Mouse (Mus musculus): ENCODE data around the gene Atraid.

The Atraid gene

DNA sequence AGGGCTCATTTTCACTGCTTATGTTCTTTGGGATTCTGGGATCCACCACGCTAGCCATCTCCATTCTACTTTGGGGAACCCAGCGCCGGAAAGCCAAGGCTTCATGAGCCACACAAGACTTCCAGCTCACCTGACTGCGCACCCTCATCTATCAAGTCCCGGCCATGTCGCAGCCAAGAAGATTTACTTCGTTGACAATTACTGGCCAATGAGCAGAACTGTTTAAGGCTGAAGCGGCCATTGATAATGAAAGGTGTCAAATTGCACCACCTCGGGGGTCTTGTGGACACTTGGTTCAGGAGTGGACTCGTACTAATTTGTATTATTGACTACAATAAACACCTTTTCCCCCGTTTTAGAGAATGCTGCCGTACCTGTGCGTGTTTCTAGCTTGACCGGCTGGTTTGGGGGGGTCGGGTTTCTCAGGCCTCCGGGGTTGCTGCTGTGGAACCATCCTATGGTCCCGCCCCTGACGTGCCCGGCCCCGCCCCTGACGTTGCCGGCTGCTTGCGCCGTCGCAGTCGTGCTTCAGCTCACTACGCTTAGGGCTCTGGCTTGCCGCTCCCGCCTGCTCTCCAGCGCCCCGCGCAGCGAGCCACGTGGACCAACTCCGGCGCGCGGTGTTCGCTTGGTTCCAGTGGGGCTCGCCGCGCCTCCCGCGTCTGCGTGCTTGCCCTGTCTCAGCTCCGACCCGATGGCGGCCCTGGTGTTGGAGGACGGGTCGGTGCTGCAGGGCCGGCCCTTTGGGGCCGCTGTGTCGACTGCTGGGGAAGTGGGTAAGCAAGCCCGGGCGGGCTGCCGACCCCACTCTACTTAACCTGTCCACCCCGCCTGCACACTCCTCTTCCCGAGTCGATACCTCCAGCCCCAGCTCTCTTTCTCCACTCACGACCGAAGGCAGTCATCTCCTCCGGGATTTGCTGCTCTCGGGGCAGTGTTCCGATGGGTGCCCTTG, 6.4 kb downstream of the Atraid start, which contains the start of gene Cad:
Gene Cad (plus strand): TSS at position 520 of the 955 bp plus-strand sequence.
- DNase-seq (ENCODE audit: low read depth, low spot score) = peak; percentile 65

DNA sequence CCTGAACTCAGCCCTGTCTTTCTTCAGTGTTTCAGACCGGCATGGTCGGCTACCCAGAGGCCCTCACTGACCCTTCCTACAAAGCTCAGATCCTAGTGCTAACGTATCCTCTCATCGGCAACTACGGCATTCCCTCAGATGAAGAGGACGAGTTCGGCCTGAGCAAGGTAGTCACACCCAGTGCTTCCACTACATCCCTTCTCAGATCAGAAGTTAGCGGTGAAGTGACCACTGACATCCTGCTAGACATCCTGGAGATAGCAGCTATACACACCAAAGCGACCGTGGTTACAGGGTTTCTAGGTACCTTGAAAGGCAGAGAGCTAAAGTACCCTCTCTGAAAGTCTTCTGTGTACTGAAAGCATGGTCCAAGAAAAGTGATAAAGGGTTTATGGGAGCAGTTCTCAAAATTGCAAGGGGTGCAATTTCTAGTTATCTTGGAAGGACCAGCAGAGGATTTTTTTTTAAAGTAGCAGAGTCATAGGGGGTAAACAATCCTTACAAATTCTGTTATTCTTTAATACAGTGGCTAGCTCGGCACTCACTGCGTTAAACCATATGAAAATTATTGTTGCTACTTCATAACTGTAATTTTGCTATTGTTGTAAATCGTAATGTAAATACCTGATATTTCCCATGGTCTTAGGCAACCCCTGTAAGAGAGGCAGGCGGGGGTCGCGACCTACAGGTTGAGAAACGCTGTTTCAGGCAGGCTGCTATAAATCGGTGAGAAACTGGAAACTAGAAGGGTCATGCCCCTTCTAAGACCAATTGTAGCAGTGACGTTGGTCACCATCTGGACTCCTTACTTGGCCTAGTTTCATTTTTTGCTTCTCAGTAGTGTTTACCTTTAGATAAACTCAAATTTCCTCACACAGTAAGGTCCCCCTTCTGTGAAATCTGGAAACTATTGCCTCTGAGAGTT, 7.4 kb downstream of the Atraid start:
- no peak for DNase-seq (ENCODE audit: low read depth, low spot score)

DNA sequence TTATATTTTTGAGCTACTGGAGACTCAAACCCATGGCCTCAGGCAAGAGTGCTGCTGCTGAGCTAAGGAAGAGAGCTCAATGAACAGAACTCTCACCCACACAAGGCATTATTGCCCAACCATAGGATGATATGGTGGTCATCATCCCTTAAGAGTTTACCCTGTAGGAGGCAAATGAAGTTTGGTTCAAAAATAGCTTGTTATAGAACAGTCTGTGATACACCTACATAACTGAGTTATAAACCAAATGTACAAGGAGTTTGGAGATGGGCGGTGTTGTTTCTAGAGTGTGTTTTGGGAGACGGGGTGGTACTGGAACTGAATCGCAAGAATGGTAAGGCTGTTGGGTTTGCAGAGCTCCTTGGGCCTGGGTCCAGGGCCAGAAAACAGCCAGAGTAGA, 21.7 kb downstream of the Atraid start:
- no peak for DNase-seq (ENCODE audit: low read depth, low spot score)

DNA sequence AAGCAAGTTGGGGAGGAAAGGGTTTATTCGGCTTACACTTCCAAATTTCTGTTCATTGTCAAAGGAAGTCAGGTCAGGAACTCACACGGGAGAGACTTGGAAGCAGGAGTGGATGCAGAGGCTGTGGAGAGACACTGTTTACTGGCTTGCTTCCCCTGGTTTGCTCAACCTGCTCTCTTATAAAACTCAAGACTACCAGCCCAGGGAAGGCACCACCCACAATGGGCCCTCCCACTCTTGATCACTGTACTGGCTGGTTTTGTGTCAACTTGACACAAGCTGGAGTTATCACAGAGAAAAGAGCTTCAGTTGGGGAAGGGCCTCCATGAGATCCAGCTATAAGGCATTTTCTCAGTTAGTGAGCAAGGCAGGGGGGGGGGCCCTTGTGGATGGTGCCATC, 22.9 kb downstream of the Atraid start:
- DNase-seq (ENCODE audit: low read depth, low spot score) = no peak

DNA sequence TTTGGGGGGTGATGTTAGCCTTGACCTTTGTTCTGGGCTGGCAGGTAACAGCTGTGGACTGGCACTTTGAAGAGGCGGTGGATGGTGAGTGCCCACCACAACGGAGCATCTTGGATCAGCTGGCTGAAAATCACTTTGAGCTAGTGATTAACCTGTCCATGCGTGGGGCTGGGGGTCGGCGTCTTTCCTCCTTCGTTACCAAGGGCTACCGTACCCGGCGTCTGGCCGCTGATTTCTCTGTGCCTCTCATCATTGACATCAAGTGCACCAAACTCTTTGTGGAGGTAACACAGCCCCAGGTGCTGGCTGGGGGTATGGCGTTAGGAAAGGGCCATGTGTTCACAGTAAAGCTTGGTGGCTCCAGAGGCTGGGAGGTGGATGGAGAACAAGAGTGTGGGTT, 23.7 kb downstream of the Atraid start:
- DNase-seq (ENCODE audit: low read depth, low spot score) = no peak

DNA sequence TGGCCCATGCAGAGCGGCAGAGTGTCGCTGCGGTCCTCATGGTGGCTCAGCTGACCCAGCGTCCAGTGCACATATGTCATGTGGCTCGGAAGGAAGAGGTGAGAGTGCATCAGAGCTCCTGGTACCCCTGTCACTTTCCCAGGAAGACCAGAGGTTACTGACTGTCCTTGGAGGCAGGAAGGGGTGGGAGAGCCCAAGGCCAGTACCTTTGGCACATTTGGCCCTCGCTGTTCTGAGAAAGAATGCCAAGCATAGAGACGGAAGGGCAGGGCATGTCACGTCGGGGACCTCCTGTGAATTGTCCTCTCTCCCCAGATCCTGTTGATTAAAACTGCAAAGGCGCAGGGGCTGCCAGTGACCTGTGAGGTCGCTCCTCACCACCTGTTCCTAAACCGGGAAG, 25.1 kb downstream of the Atraid start:
- no peak for DNase-seq (ENCODE audit: low read depth, low spot score)

DNA sequence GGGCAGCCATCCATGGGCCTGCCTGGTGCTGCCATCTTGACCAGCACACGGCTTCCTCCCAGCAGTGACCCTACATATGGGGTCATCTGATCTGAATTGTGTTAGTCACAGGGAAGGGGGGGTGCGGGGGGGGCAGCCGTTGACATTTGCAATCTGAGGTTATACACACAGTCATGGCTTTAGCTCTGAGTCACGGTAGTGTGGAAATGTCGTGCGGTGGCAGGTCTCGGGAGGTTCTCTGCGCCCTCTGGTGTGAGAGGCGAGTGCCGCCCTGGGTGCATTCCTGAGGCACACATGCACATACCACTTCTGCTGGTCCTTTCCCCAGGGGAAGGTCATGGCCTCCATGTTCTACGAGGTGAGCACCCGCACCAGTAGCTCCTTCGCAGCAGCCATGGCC, 28.2 kb downstream of the Atraid start:
- no peak for DNase-seq (ENCODE audit: low read depth, low spot score)

DNA sequence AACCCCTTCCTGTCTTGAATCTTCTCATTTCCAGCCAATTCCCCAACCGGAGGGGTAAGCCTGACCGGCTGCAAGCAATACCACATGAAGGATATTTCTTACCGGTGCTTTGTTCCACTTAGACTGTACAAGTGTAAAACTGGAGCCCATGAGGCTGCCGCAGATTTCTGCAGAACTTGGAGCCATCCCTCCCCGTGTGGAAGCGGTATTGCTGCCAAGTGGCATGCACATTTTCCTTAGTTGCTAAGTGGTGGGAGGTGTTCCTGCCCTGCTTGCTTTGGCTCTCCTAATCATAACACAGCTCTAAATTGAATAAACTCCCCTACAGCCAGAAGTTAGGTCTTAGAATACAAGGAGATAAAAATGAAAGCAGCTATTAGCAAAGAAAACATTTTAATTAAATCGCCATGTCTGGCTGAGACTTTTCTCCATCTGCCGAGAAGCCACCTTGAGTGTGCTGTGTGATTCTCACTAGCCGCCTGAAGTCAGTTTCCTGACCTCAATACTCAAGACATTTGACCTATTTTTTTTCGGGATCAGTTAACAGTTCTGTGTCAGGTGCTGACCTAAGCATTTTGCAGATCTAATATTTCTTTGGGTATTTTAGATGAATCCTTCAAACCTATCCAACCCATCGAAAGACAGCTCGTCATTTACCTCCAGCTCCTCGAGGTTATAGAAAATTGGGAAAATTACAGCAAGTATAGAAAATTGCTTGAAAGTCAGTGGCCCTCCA, 32.1 kb downstream of the Atraid start:
- no peak for DNase-seq (ENCODE audit: low read depth, low spot score)

DNA sequence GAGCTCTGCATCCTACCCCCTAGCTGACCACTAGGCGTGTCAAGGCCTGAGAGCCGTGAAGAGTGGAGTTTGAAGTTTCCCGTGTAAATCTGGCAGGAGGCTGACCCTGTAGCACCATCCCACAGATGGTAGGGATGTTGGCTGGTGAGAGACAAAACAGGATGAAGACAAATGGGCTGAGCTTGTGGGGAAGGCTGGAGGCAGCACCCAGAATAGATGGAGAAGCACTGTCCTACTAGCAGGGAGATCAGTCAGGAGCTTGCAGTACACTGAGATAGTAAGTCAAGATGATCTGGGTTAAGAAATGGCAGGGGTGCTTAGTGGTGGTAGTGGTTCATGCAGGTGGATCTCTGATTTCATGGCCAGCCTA, 32.7 kb downstream of the Atraid start:
- DNase-seq (ENCODE audit: low read depth, low spot score) = no peak

DNA sequence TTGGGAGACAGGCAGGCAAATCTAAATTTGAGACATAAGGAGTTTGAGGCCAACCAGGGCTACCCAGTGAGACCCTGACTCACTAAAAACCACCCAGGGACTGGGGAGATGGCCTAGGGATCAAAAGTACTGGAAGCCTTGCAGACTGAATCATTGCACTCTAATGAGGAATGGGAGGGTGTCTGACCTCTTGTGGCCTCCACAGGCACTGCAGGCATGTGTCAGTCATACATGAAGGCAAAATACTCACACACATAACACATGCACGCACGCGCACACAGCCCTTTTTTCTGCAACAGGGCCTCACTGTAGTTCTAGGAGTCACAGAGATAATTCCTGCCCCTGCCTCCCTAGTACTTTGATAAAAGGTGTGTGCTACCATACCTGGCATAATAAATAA, 33.3 kb downstream of the Atraid start:
- DNase-seq (ENCODE audit: low read depth, low spot score) = no peak

DNA sequence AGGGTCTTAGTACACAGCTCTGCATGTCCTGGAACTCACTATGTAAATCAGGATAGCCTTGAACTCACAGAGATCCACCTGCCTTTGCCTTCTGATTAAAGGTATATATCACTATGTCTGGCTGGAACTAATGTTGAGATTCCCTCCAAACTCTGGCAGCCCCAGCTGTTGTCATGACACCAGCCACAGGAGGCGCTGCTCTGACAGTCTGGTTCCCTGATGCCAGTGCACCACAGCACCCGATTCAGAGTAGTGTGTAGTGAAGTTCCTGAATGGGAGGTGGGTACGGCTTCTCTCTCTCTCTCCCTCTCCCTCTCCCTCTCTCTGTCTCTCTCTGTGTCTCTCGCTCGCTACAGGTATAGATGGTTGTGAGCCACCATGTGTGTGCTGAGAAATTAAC, 34.2 kb downstream of the Atraid start:
- no peak for DNase-seq (ENCODE audit: low read depth, low spot score)

DNA sequence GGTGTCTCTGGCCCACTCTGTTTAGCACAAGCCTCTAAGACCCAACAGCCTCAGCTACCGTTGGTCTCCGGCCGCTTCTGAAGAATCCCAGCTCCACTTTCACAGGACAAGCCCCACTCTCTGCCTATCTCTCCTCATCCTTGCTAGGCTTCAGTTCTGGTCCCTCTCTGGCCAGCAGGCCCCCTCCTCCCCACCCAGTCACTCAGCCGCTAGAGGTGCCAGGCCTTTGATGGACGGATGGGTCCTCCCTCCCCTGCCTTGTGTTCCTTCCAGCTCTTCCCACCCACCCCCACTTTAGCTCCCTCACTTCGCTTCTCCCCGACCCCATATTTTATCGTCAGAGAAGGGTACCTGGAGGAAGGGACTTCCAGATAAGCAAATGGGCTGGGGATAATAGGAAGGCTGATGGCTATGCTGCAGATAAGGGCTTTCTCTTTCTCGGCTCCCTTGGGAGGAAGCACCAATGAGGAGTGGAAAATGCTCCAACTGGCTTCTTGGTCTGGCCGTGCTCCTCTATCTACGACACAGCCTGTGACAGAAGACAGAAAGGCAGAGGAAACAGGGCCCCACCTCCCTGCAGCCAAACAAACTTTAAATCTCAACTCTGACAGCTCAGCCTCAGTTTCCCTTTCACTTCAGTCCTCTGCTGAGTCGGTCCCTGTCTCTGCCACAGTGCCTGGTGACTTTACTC, 35.0 kb downstream of the Atraid start:
- no peak for DNase-seq (ENCODE audit: low read depth, low spot score)

DNA sequence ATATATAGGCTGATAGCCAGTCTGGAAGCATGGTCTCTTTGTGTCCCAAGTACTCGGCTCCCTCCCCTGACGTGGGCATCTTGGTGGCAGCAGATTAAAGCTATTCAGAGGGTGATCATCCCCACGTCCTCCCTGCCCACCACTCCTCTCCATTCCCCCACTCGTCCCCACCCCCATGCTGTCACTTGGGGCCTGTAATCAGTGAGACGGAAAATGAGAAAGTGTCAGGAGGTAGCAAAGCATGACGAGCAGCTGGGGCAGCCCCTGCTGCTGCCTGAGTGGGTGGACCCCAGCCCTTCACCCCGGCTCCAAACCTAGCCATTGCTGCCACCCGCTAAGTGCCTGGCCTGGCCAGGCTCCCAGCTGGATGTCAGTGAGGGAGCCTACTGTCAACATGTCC, 35.8 kb downstream of the Atraid start:
- DNase-seq (ENCODE audit: low read depth, low spot score) = no peak

DNA sequence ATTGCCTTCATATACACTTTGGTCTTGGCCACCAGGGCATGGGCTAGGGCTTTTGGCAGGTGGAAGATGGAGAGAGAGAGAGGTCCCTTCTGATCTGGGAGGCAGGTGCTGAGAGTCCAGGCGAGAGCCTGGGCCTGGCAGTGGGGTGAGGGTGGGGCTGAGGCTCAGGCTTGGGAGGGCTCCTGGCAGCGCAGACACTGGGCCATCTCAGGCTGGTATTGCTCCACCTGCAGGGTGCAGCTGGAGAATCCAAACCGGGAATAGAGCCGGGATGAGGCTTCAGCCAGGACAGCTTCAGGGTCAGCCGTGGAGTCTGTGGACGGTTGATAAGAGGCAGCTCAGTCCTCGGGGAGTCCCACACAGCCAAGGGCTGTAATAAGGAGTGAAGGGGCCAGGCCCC, 38.5 kb downstream of the Atraid start:
- DNase-seq (ENCODE audit: low read depth, low spot score) = no peak

DNA sequence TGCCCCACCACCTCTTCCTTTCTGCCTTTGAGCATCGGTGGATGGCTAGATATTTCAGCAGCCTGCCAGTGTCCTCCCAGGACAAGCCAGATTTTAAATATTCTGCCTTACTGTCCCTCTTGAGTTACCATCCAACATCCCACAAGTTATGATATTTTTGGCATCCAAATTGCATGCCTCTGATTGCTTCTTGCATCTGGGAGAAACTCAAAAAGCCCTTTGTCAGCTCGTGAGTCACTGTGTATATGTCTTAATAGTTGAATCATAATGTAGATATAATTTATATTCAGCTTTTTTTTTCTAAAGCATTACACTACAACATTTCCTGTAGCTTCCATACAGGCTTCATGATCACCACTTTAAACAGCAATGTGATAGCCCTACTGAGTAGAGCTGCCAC, 39.0 kb downstream of the Atraid start:
- no peak for DNase-seq (ENCODE audit: low read depth, low spot score)

DNA sequence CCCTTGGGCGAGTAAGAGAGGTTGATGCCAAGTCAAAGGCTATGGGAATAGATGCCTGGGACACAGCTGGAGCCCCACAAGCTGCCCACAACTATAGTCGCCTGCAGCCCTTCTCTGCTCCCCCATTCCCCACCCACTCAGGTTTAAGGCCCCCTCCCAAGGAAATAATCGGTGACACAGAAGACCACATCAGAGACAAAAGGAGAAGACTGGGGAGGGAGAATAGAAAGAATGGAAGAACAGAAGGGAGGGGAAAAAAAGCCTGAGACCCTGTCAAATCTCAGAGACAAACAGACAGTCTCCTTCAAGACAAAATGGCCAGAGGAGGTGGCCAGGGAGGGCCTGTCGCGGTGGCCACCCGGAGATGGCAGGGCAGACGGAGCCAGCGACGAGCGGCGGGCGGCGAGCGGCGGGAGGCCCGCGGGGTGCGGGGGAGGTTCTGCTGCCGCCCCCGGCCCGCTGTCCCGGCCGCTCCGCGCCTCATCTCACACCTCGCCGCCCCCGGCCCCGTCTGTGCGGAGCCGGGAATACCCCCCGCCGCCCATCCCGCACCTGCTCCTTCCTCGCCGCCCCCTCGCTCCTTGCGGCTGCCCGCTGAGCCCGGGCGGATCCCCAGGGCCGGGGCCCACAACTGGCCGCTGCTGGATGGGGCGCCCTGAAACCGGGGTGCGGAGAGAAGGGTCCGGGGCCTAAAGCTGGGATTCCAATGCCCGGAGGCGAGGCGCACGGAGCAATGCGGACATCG, 44.3 kb downstream of the Atraid start:
- no peak for DNase-seq (ENCODE audit: low read depth, low spot score)

DNA sequence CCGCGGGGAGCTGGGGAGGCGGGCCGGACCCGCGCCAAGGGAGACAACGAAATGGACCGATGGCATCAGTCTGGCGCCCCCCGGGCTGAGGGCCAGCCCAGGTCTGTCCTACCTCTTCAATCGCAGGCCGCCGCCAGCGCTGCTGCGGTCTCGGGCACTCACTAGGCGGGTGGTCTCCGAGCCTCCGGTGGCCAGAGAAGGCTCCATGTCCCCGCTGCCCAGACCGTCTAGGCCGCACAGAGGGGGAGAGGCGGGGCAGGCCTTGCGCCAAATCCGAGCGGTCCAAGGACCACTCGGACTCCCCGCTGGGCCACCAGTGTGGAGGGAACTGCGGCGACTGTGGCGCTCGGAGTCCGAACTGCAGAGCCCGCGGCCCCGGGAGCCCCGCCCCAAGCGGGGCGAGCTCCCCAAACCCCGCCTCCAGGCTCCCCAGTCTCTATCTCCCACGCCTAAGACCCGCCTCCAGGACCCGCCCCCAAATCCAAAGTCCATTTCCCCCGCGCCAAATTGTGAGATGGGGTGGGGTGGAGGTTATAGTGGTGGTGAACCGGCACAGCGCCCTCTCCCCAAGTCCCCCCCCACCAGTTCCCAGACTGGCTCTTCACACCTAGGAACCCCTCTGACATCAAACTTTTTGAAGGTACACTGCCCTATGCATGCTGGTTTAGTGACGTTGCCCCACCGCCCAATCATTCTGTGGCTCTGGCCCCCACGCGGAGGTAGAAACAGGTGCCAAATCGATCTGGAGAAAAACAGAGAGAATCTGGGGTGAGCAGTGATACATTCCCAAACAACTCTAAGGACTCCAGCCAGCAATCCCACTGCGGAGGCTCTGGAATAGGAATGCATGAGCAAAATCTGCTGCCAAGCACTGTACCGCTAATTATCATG, 45.3 kb downstream of the Atraid start:
- DNase-seq (ENCODE audit: low read depth, low spot score) = no peak

DNA sequence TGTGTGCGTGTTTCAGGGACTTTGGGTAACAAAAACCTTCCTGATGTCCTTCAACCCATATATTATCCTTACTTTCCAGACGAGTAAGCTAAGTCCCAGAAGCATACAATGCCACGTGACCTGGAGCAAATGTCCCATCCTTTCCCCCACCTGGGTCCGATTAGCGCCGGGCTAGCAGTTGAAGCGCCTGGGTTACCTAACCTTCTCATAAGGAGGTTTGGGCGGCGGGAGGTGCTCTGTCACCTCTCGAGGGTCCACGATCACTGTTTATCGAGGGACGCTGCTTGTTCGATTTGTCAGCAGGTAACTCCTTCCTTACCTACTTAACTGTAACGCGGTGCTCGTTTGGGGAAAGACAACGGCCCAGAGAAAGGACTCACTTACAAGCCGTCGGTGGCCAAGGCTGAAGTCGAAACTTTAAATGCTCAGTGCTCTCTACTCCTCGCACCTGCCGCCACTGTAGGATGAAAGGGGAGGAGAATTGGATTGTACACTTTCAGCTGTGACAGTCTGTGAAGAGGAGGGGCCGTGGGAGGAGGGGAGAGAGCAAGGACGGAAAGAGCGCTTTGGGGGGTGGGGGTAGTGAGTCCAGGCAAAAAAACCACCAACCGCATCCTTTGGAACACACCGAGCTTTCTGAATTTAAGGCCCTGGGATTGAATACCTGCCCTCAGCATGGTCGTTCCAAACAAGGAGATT, 46.1 kb downstream of the Atraid start:
- DNase-seq (ENCODE audit: low read depth, low spot score) = no peak

All from retina, adult 2 months (tissue).